Mouse (Mus musculus) adrenal gland, adult 8-10 months (tissue): ENCODE results near the gene Actr10. TPM values are rescaled to one million over a fixed set of nuclear protein-coding genes. Genes with fewer than 3 reads are reported as not detected.

Experiments used
- DNase-seq: peaks from one replicate; pipeline ENCODE4 v3.0.0; 2022
- total RNA-seq, 4 experiments: library from RNA; stranded (reverse); gene quantifications; 2 replicates each; pipeline ENCODE4 v1.2.4; 2022

Actr10 gene
- total RNA-seq: 100 to 1,000 TPM; 177 to 222 (median 203) TPM

GRCm38 (mm10) chr12:70937571-70938384 lies at the start of gene Actr10:
Gene Actr10 (plus strand): TSS chr12:70937857.
- peak; percentile 86 for DNase-seq

DNA sequence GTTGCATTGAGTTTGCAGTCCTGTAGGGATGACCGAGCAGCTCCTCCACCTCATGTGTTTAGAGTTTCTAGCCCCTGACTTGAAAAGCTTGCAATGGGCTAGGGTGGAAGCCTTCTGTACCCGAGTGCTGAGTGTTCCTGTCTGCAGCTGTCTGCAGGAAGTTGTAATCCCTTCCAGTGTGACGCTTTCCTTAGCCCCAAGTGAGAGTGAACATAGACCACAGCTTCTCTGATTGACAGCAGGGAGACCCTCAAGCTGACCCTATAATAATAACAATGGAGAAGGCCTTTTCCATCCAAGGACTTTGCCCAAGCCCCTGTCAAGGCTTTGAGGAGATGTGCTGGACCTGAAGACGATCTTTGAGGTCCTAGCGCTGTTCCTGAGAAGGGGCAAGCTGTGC lies 47.3 kb upstream of the Actr10 start:
- no peak for DNase-seq

DNA sequence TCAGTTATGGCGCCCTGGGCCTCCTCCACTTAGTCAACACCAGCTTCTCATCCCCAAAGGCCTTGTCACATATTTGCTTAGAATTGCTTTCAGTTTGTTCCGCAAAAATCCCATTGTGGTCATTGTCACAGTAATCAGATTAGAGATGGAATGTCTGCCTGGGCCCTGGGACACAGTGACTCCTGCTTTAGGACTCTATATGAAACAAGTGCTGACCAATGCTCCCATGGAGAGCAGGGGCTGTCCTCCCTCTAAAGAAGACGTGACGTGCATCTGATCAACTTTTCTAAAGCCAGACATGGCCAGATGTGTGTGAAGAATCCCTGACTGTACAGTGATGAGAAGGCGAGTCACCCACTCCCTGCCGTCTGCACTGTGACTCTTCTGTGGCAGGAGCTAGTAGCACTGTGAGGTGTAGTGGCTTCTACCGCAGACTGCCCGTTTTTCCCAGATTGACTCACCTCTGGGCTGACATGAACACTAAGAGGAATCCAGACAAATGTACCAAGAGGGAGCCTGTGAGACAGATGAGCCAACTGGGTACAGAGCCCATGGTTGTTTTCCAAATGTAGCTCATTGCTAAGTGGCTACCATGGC lies 46.7 kb upstream of the Actr10 start:
- no peak for DNase-seq

- DNase-seq: no peak
These were observed 42.4 kb upstream of the Actr10 start for GRCm38 (mm10) chr12:70895275-70895674.

DNA sequence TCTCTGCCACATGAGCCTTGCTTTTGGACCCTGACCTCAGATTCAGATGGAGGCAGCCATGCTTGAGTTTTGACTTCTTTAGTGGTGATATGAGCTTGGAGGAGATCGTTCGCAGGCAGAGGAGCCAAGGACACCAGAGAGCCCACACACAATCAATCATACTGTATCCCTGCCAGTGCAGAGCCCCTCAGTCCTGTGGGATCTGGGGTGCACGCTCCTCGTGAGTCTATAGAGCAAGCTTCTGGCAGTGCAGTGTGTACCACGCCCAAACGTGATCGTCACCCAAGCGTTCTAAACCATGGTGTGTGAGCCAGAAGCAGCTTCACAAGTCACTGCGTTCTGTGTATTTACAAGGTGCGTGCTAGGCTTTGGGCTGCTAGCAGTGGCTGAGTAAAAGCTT lies 41.6 kb upstream of the Actr10 start:
- DNase-seq: no peak

DNA sequence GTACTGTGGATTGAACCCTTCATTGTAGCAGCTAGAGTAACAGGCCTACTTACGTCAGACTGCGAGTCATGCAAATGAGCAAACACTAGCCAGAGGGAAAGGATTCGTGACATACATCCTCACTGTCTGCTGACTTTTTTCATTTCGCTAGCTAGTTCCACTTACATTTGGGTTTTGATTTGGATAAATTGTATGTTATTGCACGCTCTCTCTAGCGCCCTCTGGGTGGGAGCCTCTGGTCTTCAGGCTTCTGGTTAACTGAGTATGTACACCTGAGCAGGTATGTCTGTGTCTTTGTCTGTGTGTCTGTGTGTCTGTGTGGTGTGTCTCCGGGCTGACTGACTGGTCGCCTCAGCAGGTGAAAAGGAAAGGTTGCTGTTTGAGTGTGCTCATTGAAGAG lies 40.2 kb upstream of the Actr10 start:
- no peak for DNase-seq

DNA sequence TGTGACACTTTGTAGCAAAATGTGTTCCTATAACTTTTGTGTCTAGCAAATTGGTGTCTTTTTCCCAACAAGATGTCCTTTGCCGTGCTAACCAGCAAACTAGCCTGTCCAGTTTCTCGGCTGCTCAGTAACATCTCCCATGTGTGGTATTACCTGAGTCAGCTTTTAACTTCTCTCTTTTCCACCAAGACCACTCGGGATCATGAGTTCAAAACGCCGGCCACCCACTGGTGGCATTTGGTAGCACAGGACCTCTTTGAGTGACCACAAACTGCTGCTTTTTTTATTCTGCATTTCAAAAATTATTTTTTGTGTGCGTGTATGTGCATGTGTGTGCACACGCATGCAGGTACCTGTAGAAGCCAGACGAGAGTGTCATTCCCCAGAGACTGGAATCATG lies 39.2 kb upstream of the Actr10 start:
- no peak for DNase-seq

- DNase-seq: no peak
These were observed 33.2 kb upstream of the Actr10 start for GRCm38 (mm10) chr12:70904471-70904870.

GRCm38 (mm10) chr12:70906867-70907266 lies 30.8 kb upstream of the Actr10 start:
- no peak for DNase-seq

DNA sequence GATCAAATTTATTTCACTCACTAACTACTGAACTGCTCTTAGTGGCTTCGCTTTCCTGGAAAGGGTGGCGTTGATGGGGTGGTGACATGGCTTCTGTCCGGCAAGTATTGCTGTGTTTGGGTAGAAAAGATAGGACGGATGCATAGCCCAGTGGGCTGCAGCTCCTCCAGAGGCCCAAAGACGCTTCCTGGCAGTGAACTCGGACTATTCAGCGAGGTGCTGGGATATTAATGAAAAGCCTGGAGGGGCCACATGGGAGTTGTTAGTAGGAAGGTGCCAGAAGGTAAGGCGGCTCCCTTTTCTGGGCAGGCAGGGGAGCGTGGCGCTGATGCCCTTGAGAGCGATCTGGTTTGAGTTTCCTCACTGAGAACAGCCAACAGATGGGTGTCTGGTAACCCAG lies 30.0 kb upstream of the Actr10 start:
- no peak for DNase-seq

DNA sequence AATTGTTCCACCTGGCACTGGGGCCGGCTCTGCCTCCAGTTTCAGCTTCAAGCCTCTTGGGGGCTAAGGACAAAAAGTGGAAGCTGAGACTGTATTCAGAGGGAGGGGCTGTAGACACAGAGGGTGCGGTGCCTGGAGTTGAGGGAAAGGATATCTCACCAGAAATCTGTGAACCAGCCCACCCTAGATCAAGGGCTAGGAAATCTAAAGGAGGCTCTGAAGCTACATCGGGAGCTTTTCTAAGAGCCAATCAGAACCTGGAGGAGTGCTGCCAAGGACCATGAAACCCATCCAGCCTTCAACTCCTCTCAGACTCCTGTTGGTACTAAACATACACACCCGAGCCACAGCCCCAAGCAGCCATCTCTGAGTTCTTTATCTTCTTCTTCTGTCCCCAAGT lies 29.6 kb upstream of the Actr10 start:
- no peak for DNase-seq

DNA sequence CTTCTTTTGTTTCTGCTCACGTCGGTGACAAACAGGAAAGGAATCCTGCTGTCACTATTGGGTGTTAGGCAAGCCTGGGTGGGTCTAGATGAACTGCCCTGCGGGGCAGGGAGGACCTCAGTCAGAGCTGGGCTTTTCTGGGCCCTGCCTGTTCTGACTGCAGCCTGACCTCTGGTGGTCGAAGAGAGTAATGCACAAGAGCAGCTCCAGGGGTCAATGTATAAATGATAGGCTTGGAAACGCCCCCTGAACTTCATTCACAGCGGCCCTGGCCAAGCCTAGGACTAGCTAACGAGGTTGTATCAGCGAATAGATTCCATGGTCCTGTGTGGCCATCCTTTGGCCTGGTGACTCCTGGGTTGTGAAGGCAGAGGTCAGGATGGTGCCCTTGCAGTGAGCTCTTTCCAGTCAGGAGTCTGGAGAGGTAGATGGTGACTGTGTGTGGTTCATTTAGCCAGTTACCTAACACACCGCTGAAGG lies 27.4 kb upstream of the Actr10 start:
- peak; percentile 54 for DNase-seq

DNA sequence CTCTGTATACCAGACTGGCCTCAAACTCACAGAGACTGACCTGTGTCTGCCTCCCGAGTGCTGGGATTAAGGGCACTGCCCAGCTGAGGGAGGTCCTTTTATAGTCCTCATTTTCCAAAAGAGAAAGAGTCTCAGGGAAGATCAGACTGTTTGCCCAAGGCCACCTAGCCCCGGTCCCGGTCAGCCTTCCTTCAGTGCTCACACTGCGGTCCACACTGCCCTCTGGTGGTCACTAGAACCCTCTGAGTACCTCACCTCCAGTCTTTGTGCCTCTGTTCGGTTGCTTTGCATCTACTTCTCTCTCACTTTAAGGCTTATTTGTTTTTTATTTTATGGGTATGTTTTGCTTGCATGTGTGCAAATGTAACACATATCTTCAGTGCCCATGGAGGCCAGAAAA lies 26.6 kb upstream of the Actr10 start:
- peak; percentile 72 for DNase-seq

- no peak for DNase-seq
These were observed 25.8 kb upstream of the Actr10 start for GRCm38 (mm10) chr12:70911676-70912379.

- peak; percentile 52 for DNase-seq
These were observed 24.2 kb upstream of the Actr10 start for GRCm38 (mm10) chr12:70913429-70913828.

DNA sequence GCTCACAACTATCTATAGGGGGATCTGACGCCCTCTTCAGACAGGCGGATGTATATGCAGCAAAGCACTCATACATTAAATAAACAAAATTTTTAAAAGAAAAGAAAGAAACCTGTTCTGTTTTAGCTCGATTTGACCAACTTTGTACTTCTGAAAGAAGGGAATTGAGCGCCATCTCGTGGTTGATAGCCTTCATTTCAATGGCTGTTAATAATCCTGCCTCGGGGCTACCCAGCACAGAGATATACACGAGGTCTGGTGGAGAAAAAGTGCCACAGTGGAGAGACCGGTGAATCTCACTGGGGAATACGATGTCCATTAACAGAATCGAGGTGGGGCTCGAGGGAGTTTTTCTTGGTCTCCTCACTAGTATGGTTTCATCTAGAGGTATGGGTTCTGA lies 23.3 kb upstream of the Actr10 start:
- DNase-seq: no peak

DNA sequence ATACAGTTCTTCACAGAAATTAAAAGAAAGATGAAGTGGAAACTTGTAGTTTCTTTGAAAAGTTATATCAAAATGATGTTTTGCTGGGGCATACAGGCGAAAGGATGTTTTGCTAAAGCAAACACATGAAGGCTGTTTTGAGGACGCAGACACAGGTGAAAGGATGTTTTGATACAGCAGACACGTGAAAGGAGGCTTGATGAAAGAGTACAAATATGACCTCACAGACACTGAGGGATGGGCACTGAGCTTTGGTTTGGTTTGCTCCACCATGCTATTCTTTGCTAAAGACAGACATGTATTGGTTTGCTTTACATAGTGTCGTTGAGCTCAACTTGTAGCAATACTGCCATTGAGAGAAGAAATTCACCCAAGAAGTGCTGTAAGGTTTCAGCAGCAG lies 7.9 kb upstream of the Actr10 start:
- DNase-seq: no peak

GRCm38 (mm10) chr12:70937150-70937549 lies 507 bp upstream of the Actr10 start:
- DNase-seq: no peak

GRCm38 (mm10) chr12:70940806-70941205 lies 3.1 kb downstream of the Actr10 start:
- no peak for DNase-seq

- DNase-seq: no peak
These were observed 6.5 kb downstream of the Actr10 start for GRCm38 (mm10) chr12:70944181-70944580.

DNA sequence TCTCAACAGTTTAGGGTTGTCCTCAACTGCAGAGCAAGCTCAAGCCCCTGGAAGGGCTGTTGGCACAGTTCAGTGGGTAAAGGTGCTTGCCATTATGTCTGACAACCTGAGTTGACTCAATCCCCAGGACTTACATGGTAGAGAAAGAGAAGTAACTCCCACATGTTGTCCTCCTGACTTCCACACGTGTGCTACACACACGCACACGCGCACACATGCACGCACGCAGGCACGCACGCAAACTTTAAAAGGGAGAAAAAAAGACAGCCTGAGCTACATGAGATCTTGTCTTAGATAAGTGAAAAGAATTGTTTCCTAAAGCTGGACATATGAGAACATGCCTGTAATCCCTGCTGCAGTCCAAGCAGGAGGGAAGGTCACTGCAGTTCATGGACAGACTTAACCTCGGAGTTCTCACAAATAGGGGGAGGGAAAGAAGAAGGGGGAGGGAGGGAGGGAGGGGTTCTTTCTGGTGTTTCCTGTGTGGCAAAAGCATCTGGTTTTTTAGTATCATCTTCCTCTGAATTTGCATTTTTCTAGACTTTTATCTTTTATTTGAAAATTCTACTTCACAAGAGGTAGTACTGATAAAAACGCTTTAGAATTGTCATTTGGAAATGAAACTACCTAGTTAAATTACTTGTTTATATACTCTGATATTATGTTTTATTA lies 9.1 kb downstream of the Actr10 start:
- no peak for DNase-seq

DNA sequence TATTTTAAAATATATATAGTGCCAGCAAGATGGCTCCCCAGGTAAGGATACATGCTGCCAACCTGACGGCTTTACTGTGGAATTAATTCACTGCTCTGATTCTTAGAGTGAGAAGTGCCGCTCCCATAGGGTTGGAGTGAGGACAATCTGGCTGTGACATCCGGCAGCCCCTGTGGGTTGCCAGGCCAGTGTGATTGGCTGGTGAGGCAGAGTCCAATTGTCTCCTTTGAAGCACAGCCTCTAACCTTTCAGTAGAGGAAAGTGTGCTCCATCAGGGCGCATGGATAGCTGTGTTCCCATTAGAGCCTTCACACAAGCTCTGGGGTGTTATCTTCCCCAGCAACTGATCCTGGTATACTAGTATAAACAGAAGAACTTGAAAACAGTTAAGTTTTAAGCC lies 21.0 kb downstream of the Actr10 start:
- DNase-seq: no peak

DNA sequence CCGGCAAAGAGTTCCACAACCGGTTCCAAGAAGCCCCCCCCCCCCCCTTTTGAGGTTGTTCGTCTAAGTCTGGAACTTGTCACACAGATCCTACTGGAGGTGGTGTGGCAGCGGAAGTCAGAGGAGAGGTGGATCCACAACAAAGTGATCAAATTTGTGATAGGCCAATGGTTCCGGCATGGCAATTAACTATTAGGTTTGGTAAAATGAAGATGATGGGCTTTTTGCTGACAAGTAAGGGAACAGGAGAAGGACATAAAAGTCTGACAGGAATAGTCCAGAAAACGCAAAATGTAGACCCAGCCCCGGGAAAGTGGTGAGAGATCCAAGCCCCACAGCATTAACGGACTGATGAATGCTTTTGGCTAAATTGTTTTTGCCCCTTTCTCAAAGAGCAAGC lies 29.9 kb downstream of the Actr10 start:
- no peak for DNase-seq
